Mouse (Mus musculus) erythroblast, embryonic 14.5 days (primary cell): ENCODE measurements at regions not wholly inside any gene's neighbourhood (a gene's known extent, or its start where the extent isn't known, plus 50 kb on each side); places are given as distances from the start of the nearest gene placed in this dataset.

Source experiments
- GATA1 ChIP-seq: IDR thresholded peaks from 2 replicates; pipeline ENCODE4 v1.6.1; 2012; ENCODE audit warnings: low read length, inconsistent platforms, mixed read lengths
- TAL1 ChIP-seq: IDR thresholded peaks from 3 replicates; pipeline ENCODE4 v1.6.1; 2012; ENCODE audit warnings: low read length, inconsistent platforms, mixed read lengths

DNA sequence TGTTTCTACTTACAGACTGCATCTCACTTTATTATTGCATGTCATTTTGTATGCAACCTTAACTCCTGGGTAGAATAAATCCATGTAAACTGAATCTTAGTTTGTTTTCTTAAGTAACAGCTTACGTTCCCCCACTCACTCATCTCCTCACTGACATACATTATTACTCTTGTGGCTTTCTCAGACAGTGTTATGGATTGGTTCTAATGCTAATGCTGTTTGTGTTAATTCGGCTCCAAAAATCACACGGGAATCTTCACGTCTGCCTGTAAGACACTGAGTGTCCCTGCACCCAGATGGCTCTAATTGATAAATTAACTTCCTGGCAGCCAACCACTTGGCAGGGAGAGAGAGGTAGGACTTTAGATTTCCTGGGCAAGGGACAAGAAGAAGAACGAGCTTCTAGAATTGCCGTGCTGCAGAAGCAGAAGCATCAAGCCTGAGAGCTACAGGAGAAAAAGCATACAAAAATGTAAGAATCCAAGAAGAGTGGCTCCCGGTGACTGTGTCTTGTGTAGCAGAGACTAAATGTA is 610.3 kb upstream of the Tbl1xr1 start:
- TF ChIP-seq GATA1: no peak
- no peak for TF ChIP-seq TAL1
